Mouse (Mus musculus): ENCODE measurements around the gene Tmem131. TPM values are rescaled to one million over a fixed set of nuclear protein-coding genes. Genes with fewer than 3 reads are reported as not detected.

Gene Tmem131
- total and polyA plus RNA-seq, 3 experiments, result 9.7 to 39.9 (median 11.5) TPM

DNA sequence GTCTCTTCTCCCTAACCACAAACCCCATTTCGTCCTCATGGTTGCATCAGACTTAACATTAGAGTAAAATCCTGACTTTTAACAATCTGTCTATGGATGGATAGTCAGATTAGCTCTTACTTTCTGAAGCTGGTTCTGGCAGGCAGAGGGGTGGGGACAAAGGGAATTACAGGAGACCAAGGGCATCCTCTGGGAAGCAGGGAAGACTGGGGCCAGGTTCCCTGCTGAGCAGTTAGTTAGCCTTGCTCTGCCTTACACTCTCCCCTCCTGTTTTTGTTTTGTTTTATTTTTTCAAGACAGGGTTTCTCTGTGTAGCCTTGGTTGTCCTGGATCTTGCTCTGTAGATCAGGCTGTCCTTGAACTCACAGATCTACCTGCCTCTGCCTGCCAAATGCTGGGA is 173.5 kb downstream of the Tmem131 start:
- DNase-seq (ENCODE audit: extremely low read depth), result no peak
- Histone ChIP-seq H3K9ac (ENCODE audit: insufficient read depth, low read depth) (no peak overlapping the region), H3K4me2 (ENCODE audit: insufficient read depth, low read depth, poor library complexity, severe bottlenecking) (no peak overlapping the region), H3K4me3 (replicated peaks in 1 of 3; ENCODE audit: low read depth in 2 of 3, low read length in 2 of 3, poor library complexity in 1 of 3) (no peak overlapping the region), H3K27me3 (replicated peaks) (no peaks in the 10 kb centered on the region), H3K27ac (ENCODE audit: insufficient read depth, low read depth) (no peak overlapping the region), H3K36me3 (replicated peaks in 1 of 2; ENCODE audit: control insufficient read depth in 1 of 2, insufficient read depth in 1 of 2, low read length in 1 of 2) (no peaks in the 10 kb centered on the region), H3K79me2 (replicated peaks; ENCODE audit: control insufficient read depth, extremely low read depth, insufficient read depth, poor library complexity, severe bottlenecking) (no peaks in the 10 kb centered on the region), H3K4me1 (ENCODE audit: control insufficient read depth in 1 of 2, insufficient read depth in 2 of 2) (peaks cover 9 to 36% of the 10 kb centered on the region in 2 experiments; a peak in 2 of 4 replicates), H3K9me3 (replicated peaks; ENCODE audit: low read length) (peaks cover 2% of the 10 kb centered on the region)
- TF ChIP-seq ZC3H11A (IDR thresholded peaks at IDR 0.05; ENCODE audit: low read depth, low read length) (no peak), NRF1 (IDR thresholded peaks at IDR 0.05; ENCODE audit: low read depth, low read length) (no peak), MAX (IDR thresholded peaks at IDR 0.05; ENCODE audit: low read length) (no peak), MYC (IDR thresholded peaks at IDR 0.05; ENCODE audit: low read depth, low read length) (no peak), RCOR1 (conservative IDR thresholded peaks at IDR 0.05; ENCODE audit: low read depth, low read length) (no peak), ZNF384 (IDR thresholded peaks at IDR 0.05; ENCODE audit: low read depth, low read length) (no peak), POLR2A (IDR thresholded peaks at IDR 0.05; ENCODE audit: low read depth, low read length) (no peak), ZMIZ1 (IDR thresholded peaks at IDR 0.05; ENCODE audit: low read depth, low read length) (no peak), UBTF (IDR thresholded peaks at IDR 0.05; ENCODE audit: low read depth, low read length) (no peak), CHD2 (IDR thresholded peaks at IDR 0.05; ENCODE audit: low read length) (no peak), ELF1 (IDR thresholded peaks at IDR 0.05; ENCODE audit: low read depth, low read length) (no peak), GABPA (IDR thresholded peaks at IDR 0.05; ENCODE audit: insufficient replicate concordance, low read depth, low read length) (no peak), USF1 (IDR thresholded peaks at IDR 0.05; ENCODE audit: low read depth, low read length) (no peak), MAZ (IDR thresholded peaks at IDR 0.05; ENCODE audit: low read depth, low read length) (no peak), USF2 (conservative IDR thresholded peaks at IDR 0.05; ENCODE audit: low read depth, low read length) (no peak), E2F4 (IDR thresholded peaks at IDR 0.05; ENCODE audit: insufficient replicate concordance, low read depth, low read length) (no peak), BHLHE40 (IDR thresholded peaks at IDR 0.05; ENCODE audit: low read depth, low read length) (no peak)
- dilution Hi-C loops (cut with MboI; ENCODE audit: extremely low pct_ligation_motif_present, extremely low pct_unique_long_range_greater_than_20kb, low sequenced_read_pairs) (no loop called here), in situ Hi-C loops (cut with MboI; ENCODE audit: low pct_ligation_motif_present, low pct_unique_long_range_greater_than_20kb, low sequenced_read_pairs) (no loop called here)

- no peak overlapping the region for H3K4me2 ChIP-seq (ENCODE audit: insufficient read depth, low read depth, poor library complexity, severe bottlenecking)
- no peak for DNase-seq (ENCODE audit: extremely low read depth)
- H3K4me3 ChIP-seq (replicated peaks in 1 of 3; ENCODE audit: low read depth in 2 of 3, low read length in 2 of 3, poor library complexity in 1 of 3), result no peak overlapping the region
- peaks cover 2% of the 10 kb centered on the region for H3K9me3 ChIP-seq (replicated peaks; ENCODE audit: low read length)
- H3K36me3 ChIP-seq (replicated peaks in 1 of 2; ENCODE audit: control insufficient read depth in 1 of 2, insufficient read depth in 1 of 2, low read length in 1 of 2), result no peaks in the 10 kb centered on the region
- in situ Hi-C loops (cut with MboI; ENCODE audit: low pct_ligation_motif_present, low pct_unique_long_range_greater_than_20kb, low sequenced_read_pairs), result no loop called here
- no peaks in the 10 kb centered on the region for H3K27me3 ChIP-seq (replicated peaks)
- H3K4me1 ChIP-seq (ENCODE audit: control insufficient read depth in 1 of 2, insufficient read depth in 2 of 2), result peaks cover 9 to 36% of the 10 kb centered on the region in 2 experiments; a peak in 2 of 4 replicates
- TF ChIP-seq ZKSCAN1 (IDR thresholded peaks at IDR 0.05; ENCODE audit: borderline replicate concordance, low read depth, low read length) (no peak), JUND (conservative IDR thresholded peaks at IDR 0.05; ENCODE audit: low read depth, low read length) (no peak), CHD2 (IDR thresholded peaks at IDR 0.05; ENCODE audit: low read length) (no peak), EP300 (IDR thresholded peaks at IDR 0.05; ENCODE audit: low read length) (no peak), GABPA (IDR thresholded peaks at IDR 0.05; ENCODE audit: insufficient replicate concordance, low read depth, low read length) (no peak), JUN (IDR thresholded peaks at IDR 0.05; ENCODE audit: insufficient read depth, low read depth, low read length) (no peak), USF1 (IDR thresholded peaks at IDR 0.05; ENCODE audit: low read depth, low read length) (no peak), POLR2A (IDR thresholded peaks at IDR 0.05; ENCODE audit: low read depth, low read length) (no peak), ZC3H11A (IDR thresholded peaks at IDR 0.05; ENCODE audit: low read depth, low read length) (no peak), E2F4 (IDR thresholded peaks at IDR 0.05; ENCODE audit: insufficient replicate concordance, low read depth, low read length) (no peak), RAD21 (IDR thresholded peaks at IDR 0.05; ENCODE audit: low read depth, low read length) (no peak), HCFC1 (IDR thresholded peaks at IDR 0.05; ENCODE audit: low read depth, low read length) (no peak)
- dilution Hi-C loops (cut with MboI; ENCODE audit: extremely low pct_ligation_motif_present, extremely low pct_unique_long_range_greater_than_20kb, low sequenced_read_pairs), result no loop called here
- no peak overlapping the region for H3K27ac ChIP-seq (ENCODE audit: insufficient read depth, low read depth)
- H3K79me2 ChIP-seq (replicated peaks; ENCODE audit: control insufficient read depth, extremely low read depth, insufficient read depth, poor library complexity, severe bottlenecking), result no peaks in the 10 kb centered on the region
- H3K9ac ChIP-seq (ENCODE audit: insufficient read depth, low read depth), result no peak overlapping the region
These were observed 174.7 kb downstream of the Tmem131 start for GRCm38 (mm10) chr1:36768786-36769185.

Data from CH12.LX (cell line).